Mouse (Mus musculus): ENCODE measurements at regions not wholly inside any gene's neighbourhood (a gene's known extent, or its start where the extent isn't known, plus 50 kb on each side); places are given as distances from the start of the nearest gene placed in this dataset.

DNA sequence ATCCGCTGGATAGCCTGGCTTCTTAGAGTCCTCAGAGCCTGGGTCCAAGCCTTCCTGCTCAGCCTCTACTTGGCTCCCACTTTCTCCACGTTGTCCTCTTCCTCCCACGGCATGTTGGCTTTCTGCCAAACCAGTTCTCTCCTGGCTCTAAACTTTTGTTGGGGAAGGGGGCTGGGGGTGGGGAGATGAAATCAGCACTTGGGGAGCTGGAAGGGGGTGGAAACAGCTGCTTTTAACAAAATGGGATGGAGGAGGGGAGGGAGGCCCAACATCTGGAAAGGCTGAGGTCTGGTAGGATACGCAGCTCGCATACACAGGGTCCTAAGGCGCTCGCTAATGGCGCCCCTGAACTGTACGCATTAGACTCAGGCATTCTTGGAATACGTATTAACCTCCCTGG, 110.0 kb upstream of the Mgme1 start:
- no peak for TF ChIP-seq GATA1 (IDR thresholded peaks at IDR 0.05; ENCODE audit: borderline replicate concordance, low read length)
- no peak for TF ChIP-seq FLI1 (IDR thresholded peaks at IDR 0.05; ENCODE audit: low read length)

Data from megakaryocyte, embryonic 14.5 days (primary cell).